Mouse (Mus musculus): ENCODE data around the gene Sugct. TPM values are rescaled to one million over a fixed set of nuclear protein-coding genes. Genes with fewer than 3 reads are reported as not detected.
"Not testable (repeated sequence)": the region's sequence is repeated elsewhere in the genome, so short reads cannot be mapped to it uniquely, and the experiment has no call there.

Gene Sugct
- total RNA-seq, 2 experiments from 2014 or later: 6.5 TPM

- no peak for DNase-seq
Observed at GRCm38 (mm10) chr13:16898084-16898792, 797.1 kb downstream of the Sugct start.

GRCm38 (mm10) chr13:16878056-16878455, 817.3 kb downstream of the Sugct start:
- no peak for DNase-seq

- DNase-seq: no peak
Observed at GRCm38 (mm10) chr13:16859986-16860385, 835.4 kb downstream of the Sugct start.

GRCm38 (mm10) chr13:16847236-16847635, 848.1 kb downstream of the Sugct start:
- no peak for DNase-seq

- no peak for DNase-seq
Observed at GRCm38 (mm10) chr13:16840994-16841393, 854.4 kb downstream of the Sugct start.

GRCm38 (mm10) chr13:16838409-16838808, 856.9 kb downstream of the Sugct start:
- DNase-seq: no peak

- DNase-seq: no peak
Observed at GRCm38 (mm10) chr13:16835111-16835510, 860.2 kb downstream of the Sugct start.

- no peak for DNase-seq
Observed at GRCm38 (mm10) chr13:16833069-16833468, 862.3 kb downstream of the Sugct start.

GRCm38 (mm10) chr13:16831840-16832239, 863.5 kb downstream of the Sugct start:
- peak; percentile 3 for DNase-seq

- not testable (repeated sequence) for DNase-seq
Observed at GRCm38 (mm10) chr13:16830291-16830690, 865.1 kb downstream of the Sugct start.

- DNase-seq: peak; percentile 5
Observed at GRCm38 (mm10) chr13:16829589-16829988, 865.8 kb downstream of the Sugct start.

GRCm38 (mm10) chr13:16825619-16826018, 869.7 kb downstream of the Sugct start:
- peak; percentile 6 for DNase-seq

GRCm38 (mm10) chr13:16821785-16822184, 873.6 kb downstream of the Sugct start:
- no peak for DNase-seq

GRCm38 (mm10) chr13:16817471-16817870, 877.9 kb downstream of the Sugct start:
- DNase-seq: no peak

- DNase-seq: no peak
Observed at GRCm38 (mm10) chr13:16816747-16817146, 878.6 kb downstream of the Sugct start.

- DNase-seq: no peak
Observed at GRCm38 (mm10) chr13:16812268-16812667, 883.1 kb downstream of the Sugct start.

Other genes starting within 250 kb of the Sugct start
- 10 to 100 TPM; 23.2 to 24.3 TPM for gene Mplkip, start 361 bp downstream of the Sugct start, total RNA-seq (2021)
- 10 to 100 TPM; 49.0 to 50.1 TPM for gene Cdk13, start 109.5 kb upstream of the Sugct start, total RNA-seq (2021)
- gene Rala, start 248.7 kb upstream of the Sugct start, total RNA-seq (2021): 10 to 100 TPM; 60.0 to 65.6 TPM

Data from adrenal gland, postnatal 10 days (tissue).